Mouse (Mus musculus) NIH3T3 (cell line): ENCODE measurements around the gene Abca14.

Source experiments
- DNase-seq: peaks from one replicate; pipeline ENCODE4 v3.0.0-alpha.2; 2012; ENCODE audit warnings: low read depth

Abca14 gene

GRCm38 (mm10) chr7:120203789-120204188, at the start of gene Abca14:
Gene Abca14, plus strand, starts transcription at chr7:120203961.
- no peak for DNase-seq

DNA sequence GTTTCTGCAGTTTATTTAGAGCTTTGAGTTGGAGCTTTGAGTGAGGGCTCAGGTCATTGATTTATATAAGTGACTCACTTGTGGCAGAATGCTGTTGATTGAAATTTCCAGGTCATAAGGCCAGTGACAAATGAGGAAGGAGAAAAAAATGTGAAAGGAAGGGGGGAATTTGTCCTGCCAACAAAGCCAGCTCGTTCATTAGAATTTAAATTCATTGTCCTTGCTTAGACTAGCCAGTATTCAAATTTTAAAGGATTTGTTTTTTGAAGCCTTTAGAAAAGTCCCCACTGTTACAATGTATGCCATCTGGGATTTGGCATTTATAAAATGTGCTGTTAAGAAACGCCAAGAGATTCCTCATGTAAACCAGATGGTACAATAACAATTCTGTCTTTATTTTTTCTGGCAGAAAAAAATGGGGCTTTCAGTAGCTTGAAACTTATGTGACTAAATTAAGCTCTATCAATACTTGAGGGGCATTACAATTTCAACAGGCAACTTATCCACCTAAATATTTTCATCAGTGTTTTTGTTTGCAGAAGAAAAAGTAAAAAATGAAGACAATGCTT, 46.8 kb upstream of the Abca14 start:
- no peak for DNase-seq

DNA sequence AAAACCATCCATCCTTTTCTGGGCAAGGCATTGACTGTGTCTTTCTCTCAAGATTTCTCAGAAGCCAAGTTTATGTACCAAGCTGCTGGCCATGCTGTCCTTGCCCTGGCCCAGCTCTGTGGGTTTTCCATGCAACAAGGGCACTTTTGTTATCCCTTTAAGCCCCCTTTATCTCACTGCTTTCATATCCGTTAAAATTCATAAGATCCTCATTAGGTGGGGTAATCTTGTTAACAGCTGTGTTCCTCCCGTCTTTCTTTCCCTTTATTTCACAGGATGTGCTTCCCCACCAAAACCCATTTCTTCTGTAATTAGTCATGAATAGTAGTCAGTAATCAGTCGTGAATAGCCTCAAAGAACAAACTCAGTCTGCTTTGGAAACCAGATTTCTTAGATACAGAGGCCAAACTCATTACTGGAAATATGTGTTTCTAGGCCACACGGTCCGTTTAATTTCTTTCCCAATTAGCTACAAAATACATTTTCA, 46.1 kb upstream of the Abca14 start:
- no peak for DNase-seq

DNA sequence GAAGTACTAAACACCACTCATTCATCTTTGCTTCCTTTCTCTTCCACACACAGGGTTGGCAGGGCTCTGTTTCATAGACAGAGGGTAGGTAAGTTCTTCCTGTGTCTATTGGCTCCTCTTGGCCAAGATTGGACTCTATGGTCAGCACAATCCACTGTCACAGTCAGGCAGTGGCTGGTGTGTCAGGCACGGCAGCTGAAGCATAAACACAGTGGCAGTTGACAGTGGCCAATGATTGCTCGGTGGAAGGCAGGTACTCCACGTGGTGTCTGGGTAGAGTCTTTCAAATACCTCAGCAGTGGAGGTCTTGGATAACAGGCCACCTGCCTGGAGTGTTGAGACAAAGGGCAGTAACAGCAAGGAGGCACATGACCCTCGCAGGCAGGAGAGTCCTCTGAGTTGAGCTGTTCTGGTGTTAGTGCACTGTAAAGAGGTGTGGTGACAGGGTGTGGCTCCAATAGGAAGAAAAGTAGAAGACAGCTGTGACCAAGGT, 45.6 kb upstream of the Abca14 start:
- no peak for DNase-seq

DNA sequence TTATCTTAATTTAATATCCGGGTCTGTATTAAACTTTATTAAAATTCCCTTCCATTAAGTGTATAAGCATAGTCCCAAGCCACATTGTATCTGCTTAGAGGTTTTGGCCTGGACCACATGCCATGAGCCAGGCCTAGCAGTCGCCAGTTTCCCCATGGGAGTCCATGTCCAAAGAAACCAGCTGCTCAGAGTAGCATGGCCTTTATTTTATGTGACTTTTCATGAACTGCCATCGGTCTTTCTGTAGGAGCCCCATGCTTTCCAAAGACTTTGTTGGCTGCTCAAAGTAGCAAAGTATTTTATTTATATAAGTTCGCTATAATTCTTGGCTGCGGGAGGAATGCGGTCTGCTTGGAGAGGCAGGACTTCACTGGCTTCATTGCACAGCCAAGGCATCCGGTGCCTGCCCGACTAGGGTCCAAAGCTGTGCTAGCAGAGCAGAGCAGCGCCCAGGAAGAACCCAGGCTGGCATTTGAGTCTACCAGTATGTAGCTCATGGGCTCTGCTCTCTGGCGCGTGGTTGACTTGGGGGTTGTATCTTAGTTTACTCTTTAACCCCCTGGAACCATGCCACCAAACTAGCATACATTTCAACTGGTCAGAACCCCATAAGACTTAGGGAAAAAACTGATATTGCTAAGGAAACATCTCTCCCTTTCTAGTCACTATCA, 40.0 kb upstream of the Abca14 start:
- no peak for DNase-seq

DNA sequence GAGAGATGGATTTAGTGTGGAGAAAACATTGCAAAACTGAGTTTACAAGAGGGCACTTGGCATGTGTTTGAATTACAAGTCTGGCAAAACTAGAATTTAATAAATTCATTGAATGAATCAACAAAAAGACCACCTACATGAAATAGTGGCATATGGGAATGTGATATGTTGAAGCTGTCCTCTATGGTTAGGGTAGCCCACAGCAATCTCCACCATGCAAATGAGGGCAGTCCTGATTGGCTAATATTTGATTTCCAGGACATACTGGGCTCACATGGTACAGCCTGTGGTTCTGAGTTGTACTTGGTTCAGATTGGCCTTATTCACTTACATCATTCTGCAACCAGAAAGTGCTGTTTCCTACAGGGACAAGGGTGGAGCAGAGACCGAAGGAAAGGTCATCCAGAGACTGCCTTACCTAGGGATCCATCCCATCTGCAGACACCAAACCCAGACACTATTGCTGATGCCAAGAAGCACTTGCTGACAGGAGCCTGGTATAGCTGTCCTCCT, 31.5 kb upstream of the Abca14 start:
- no peak for DNase-seq

DNA sequence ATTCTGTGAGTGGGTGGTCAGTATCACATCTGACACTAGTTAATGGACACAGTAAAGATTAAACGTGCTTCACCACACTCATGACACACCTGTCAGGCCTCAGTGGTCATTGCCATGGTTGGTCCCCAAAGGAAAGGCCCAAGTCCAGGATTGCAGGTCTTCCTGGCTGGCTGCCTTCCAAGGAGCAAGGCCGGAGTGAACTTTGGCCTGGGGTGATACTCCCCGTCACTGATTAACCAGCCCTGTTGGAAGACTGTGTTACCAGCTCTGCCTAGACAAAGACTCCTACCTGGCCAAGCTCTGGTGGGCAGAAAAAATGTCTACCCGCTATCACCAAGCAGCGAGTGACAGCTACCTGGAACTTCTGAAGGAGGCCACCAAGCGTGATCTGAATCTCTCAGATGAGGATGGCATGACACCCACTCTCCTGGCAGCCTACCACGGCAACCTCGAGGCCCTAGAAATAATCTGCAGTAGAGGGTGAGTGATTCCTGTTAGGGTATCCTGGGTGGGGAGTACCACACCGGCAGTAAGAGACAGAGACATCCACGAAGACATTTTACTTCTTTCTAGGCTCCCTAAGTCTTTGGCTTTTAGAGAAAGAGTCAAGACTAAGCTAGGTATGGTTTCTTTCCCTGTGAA, 30.0 kb upstream of the Abca14 start, which contains the start of gene Anks4b:
TSS of gene Anks4b (plus strand) at position 256 of the 642 bp plus-strand sequence.
- DNase-seq: no peak

- DNase-seq: no peak
These were observed 28.8 kb upstream of the Abca14 start for GRCm38 (mm10) chr7:120174723-120175504.

GRCm38 (mm10) chr7:120177611-120178010, 26.1 kb upstream of the Abca14 start:
- DNase-seq: no peak

- DNase-seq: no peak
These were observed 24.8 kb upstream of the Abca14 start for GRCm38 (mm10) chr7:120178935-120179334.

GRCm38 (mm10) chr7:120180547-120180946, 23.2 kb upstream of the Abca14 start:
- peak; percentile 4 for DNase-seq

GRCm38 (mm10) chr7:120181401-120182230, 22.1 kb upstream of the Abca14 start:
- no peak for DNase-seq

DNA sequence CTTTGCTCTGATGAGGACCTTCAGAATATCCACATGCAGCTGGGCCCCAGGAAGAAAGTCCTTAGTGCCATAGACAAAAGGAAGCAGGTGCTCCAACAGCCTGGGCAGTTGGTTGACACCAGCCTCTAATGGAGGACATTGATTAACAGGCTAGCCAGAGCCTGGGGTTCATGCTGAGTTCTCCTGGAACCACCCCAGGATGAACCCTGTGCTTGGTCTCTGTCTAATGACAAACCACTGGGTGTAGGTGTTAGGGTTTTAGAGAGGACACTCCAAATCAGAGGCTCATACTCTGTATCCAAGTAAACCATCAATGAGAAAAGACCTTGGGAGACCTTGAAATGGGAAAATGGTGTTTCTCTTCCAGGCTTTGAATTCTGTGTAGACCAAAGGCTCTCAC, 20.9 kb upstream of the Abca14 start:
- no peak for DNase-seq

DNA sequence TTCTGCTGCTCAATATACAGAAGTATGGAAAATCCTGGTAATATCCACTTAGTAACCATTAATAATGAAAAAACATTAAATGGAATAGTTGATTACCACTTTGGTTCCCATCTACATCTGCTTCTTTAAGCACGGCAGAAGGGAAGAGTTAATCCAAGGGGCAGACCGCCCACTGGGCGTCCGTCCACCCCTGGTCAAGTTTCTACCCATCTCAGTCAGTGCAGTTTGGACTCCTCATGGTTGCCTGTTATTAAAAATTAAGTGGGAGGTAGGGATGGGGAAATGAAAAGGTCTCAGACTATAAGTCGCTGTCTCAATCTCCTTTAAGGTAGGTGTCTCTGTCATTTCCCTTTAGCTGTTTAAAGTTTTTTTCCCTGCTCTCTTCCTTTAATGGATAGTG, 14.8 kb upstream of the Abca14 start:
- no peak for DNase-seq

DNA sequence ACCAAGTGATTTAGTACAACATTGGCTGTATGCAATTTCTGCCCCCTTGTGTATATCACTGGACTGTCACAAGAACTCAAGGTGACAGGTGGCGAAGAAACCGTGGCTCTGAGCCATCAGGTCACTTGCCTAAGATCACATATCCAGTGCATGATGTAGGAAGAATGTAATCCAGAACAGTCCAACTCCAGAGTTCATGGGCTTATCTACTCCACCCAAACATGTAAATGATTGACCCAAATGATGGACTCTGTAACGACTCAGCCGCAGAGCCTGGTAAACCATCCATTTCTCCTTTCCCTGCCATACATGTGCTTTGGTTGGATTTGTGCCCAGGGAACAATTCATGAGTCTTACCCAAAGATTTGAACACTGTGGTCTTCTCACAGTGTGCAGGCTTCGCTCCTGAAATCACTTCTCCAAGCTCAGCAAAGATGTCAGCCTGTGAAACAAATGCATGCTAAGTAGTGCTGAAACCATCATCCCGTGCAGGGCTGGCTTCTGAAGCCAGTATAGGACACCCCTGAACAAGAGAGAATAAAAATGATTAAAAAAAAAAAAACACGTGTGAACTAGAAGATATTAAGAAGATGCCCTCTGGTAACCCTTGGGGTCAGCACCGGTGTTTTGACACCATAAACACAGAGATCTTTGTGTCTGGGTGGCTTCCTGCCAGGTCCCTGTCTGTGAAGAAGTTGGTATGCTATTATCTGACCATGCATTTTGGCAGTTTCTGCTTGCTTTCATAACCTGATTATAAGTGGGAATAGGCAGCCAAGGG, 14.2 kb upstream of the Abca14 start:
- DNase-seq: peak; percentile 2

GRCm38 (mm10) chr7:120190150-120190665, 13.6 kb upstream of the Abca14 start:
- DNase-seq: no peak

- no peak for DNase-seq
These were observed 11.6 kb upstream of the Abca14 start for GRCm38 (mm10) chr7:120192207-120192606.

DNA sequence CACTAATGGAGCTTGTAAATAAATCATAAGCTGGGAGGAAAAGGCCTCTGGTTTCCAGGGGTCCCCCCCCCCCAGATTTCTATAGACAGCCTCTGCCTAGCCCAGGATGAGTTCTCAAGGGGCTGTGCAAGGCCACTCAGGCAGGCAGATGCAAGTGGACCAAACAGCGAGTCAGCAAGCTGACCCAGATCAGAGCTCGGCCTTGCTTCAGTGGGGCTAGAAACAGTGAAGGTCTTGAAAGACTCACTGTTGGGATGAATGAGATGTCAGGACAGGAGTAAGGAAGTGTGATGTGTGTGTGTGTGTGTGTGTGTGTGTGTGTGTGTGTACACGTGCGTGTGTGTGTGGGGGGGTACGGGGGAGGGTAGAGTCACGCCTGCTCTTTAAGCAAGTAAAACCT, 10.9 kb upstream of the Abca14 start:
- no peak for DNase-seq

- no peak for DNase-seq
These were observed 8.6 kb upstream of the Abca14 start for GRCm38 (mm10) chr7:120195207-120195606.

GRCm38 (mm10) chr7:120201231-120201744, 2.5 kb upstream of the Abca14 start:
- no peak for DNase-seq
